Mouse (Mus musculus) bone marrow, adult 2 months (tissue): ENCODE measurements around the gene Gp5.

Source experiments
- CTCF ChIP-seq: fragments of 200-500 bp; IDR thresholded peaks from 2 replicates; pipeline ENCODE4 v1.5.1; 2011; ENCODE audit warnings: low read length, control low read depth; ENCODE audit not compliant: control insufficient read depth, insufficient read depth
- POLR2A ChIP-seq: fragments of 200-500 bp; IDR thresholded peaks from 2 replicates; pipeline ENCODE4 v1.6.1; 2011; ENCODE audit warnings: low read depth, mild to moderate bottlenecking, control low read depth, low read length, borderline replicate concordance; ENCODE audit not compliant: control insufficient read depth

- no peak for TF ChIP-seq CTCF
- no peak for TF ChIP-seq POLR2A
Measured at GRCm38 (mm10) chr16:30309395-30310170, 996 bp downstream of the Gp5 start.
